Mouse (Mus musculus) liver, embryonic 14.5 days (tissue): ENCODE data around the gene Dph3. TPM values are rescaled to one million over a fixed set of nuclear protein-coding genes. Genes with fewer than 3 reads are reported as not detected.
A peak's percentile ranks its signal among the peaks of the same experiment; 100 is the strongest.
"Not testable (repeated sequence)": the region's sequence is repeated elsewhere in the genome, so short reads cannot be mapped to it uniquely, and the experiment has no call there.

ENCODE experiments used
- ATAC-seq: fragments of 200-750 bp; cut with Nextera tagmentation; 2 replicates; pipeline ENCODE4 v1.8.0; 2017; ENCODE audit warnings: moderate number of reproducible peaks, mild to moderate bottlenecking, moderate library complexity; ENCODE audit not compliant: insufficient read depth
- DNase-seq, 3 experiments: peaks; one replicate each; pipeline ENCODE4 v3.0.0-alpha.2; 2012 to 2013; ENCODE audit warnings: low read depth in 3 of 3, low spot score in 3 of 3
- H3K27ac ChIP-seq: fragments of 300-500 bp; sonication (generic); 2 replicates; pipeline ENCODE4 v1.5.1; 2014; ENCODE audit warnings: moderate library complexity, mild to moderate bottlenecking, control low read depth, inconsistent platforms
- H3K27me3 ChIP-seq: fragments of 300-500 bp; sonication (generic); 2 replicates; pipeline ENCODE4 v1.6.1; 2014; ENCODE audit warnings: mild to moderate bottlenecking, low read length, moderate library complexity; ENCODE audit not compliant: control insufficient read depth, insufficient read depth
- H3K36me3 ChIP-seq: fragments of 300-500 bp; sonication (generic); replicated peaks from 2 replicates; pipeline ENCODE4 v1.6.1; 2014; ENCODE audit warnings: low read depth; ENCODE audit not compliant: control insufficient read depth, insufficient read depth
- H3K4me1 ChIP-seq, 2 experiments: fragments of 200-500 bp in 1 of 2; fragments of 300-500 bp in 1 of 2; sonication (generic) in 1 of 2; replicated peaks; 2 replicates each; pipeline ENCODE4 v1.6.1; 2012 to 2014; ENCODE audit warnings: antibody characterized with exemption in 1 of 2, inconsistent platforms in 1 of 2, low read length in 1 of 2; ENCODE audit not compliant: control insufficient read depth in 2 of 2, insufficient read depth in 2 of 2
- H3K4me2 ChIP-seq: fragments of 300-500 bp; sonication (generic); 2 replicates; pipeline ENCODE4 v1.6.1; 2014; ENCODE audit warnings: low read depth, mild to moderate bottlenecking, control low read depth, moderate library complexity
- H3K4me3 ChIP-seq, 2 experiments: fragments of 200-500 bp in 1 of 2; fragments of 300-500 bp in 1 of 2; sonication (generic) in 1 of 2; 2 replicates each; pipeline ENCODE4 v1.5.1; 2012 to 2014; ENCODE audit warnings: low read depth in 2 of 2, low read length in 2 of 2, mild to moderate bottlenecking in 2 of 2, control low read depth in 1 of 2, inconsistent platforms in 1 of 2, moderate library complexity in 1 of 2; ENCODE audit not compliant: insufficient read depth in 1 of 2
- H3K9ac ChIP-seq: fragments of 300-500 bp; sonication (generic); replicated peaks from 2 replicates; pipeline ENCODE4 v1.6.1; 2014; ENCODE audit warnings: mild to moderate bottlenecking, control low read depth, moderate library complexity
- H3K9me3 ChIP-seq: fragments of 300-500 bp; sonication (generic); 2 replicates; pipeline ENCODE4 v1.6.1; 2016; ENCODE audit warnings: low read length, mixed read lengths; ENCODE audit not compliant: control insufficient read depth
- CTCF ChIP-seq: IDR thresholded peaks from 2 replicates; pipeline ENCODE4 v1.5.1; 2016; ENCODE audit warnings: antibody characterized with exemption, low read depth, control low read depth
- EP300 ChIP-seq: IDR thresholded peaks from 2 replicates; pipeline ENCODE4 v1.6.1; 2016; ENCODE audit warnings: antibody characterized with exemption, low read depth
- WGBS: fragments of 180-500 bp; shearing (Covaris S2); extraction: QIAGEN DNeasy Blood & Tissue Kit; methylation state at CpG from one replicate; pipeline ENCODE4 v1.1.7; 2014; ENCODE audit not compliant: insufficient replicate concordance; 5-methylcytosine and 5-hydroxymethylcytosine counted together
- polyA plus RNA-seq, 2 experiments: library from polyadenylated mRNA; depleted of rRNA in 1 of 2; stranded (reverse) in 1 of 2; unstranded in 1 of 2; fragments of >200 nt; fragmentation: Nextera tagmentation in 1 of 2; extraction: Ambion mirVana in 1 of 2; gene quantifications; 2 replicates each; pipeline versions ENCODE4 v1.2.1 to v1.2.3; 2012 to 2014

Dph3 gene
- 10.8 and 29.5 TPM in 2 replicates for polyA plus RNA-seq (2012; rRNA removed)
- polyA plus RNA-seq (2014; fragmentation: Nextera tagmentation; extraction: Ambion mirVana) = 87.1 and 87.7 TPM in 2 replicates

GRCm38 (mm10) chr14:32085486-32086201 is at the start of gene Dph3:
Gene Dph3 (minus strand): TSS chr14:32085729.
- H3K9me3 ChIP-seq = no peaks in the 10 kb centered on the region
- H3K4me3 ChIP-seq = peak within 1 kb of the TSS; percentile 78 to 90
- peaks cover 12% of the 10 kb centered on the region for H3K36me3 ChIP-seq
- TF ChIP-seq EP300 (no peak), CTCF (peak; percentile 78)
- peak within 1 kb of the TSS; percentile 86 for H3K4me2 ChIP-seq
- H3K4me1 ChIP-seq = peaks cover 8 to 10% of the 10 kb centered on the region in 2 experiments; a peak in 3 of 4 replicates
- peak within 1 kb of the TSS; percentile 95 for H3K27ac ChIP-seq
- no peaks in the 10 kb centered on the region for H3K27me3 ChIP-seq
- WGBS = 0% methylated on average over 43 of the region's 43 CpGs
- peak; percentile 95 to 97 (median 97) for DNase-seq
- ATAC-seq = peak; percentile 97
- peak within 1 kb of the TSS; percentile 93 for H3K9ac ChIP-seq

- WGBS = 10% methylated on average over 2 of the region's 2 CpGs
- Histone ChIP-seq H3K4me2 (peak overlapping the region; percentile 54), H3K4me1 (peaks cover 42 to 45% of the 10 kb centered on the region in 2 experiments), H3K4me3 (no peak overlapping the region), H3K9ac (peak overlapping the region; percentile 32; the same call in 1 of the 2 replicates), H3K9me3 (no peaks in the 10 kb centered on the region), H3K27ac (peak overlapping the region; percentile 45), H3K27me3 (no peaks in the 10 kb centered on the region), H3K36me3 (no peaks in the 10 kb centered on the region)
- DNase-seq = peak in 2 of 3 experiments; percentile 54 to 62
- ATAC-seq = peak; percentile 73
- no peak for TF ChIP-seq CTCF
- TF ChIP-seq EP300 = peak; percentile 80
These were observed 48.8 kb upstream of the Dph3 start for GRCm38 (mm10) chr14:32134293-32134692.

GRCm38 (mm10) chr14:32131836-32132235 is 46.3 kb upstream of the Dph3 start:
- TF ChIP-seq EP300 = peak; percentile 84
- no peak for TF ChIP-seq CTCF
- Histone ChIP-seq H3K9me3 (no peaks in the 10 kb centered on the region), H3K27ac (peak overlapping the region; percentile 63), H3K36me3 (no peaks in the 10 kb centered on the region), H3K27me3 (no peaks in the 10 kb centered on the region), H3K4me3 (no peak overlapping the region), H3K4me2 (peak overlapping the region; percentile 37), H3K9ac (no peak overlapping the region; the same call in 1 of the 2 replicates), H3K4me1 (peaks cover 42 to 45% of the 10 kb centered on the region in 2 experiments)
- peak; percentile 56 to 68 (median 58) for DNase-seq
- peak; percentile 81 for ATAC-seq
- WGBS = 7% methylated on average over 4 of the region's 4 CpGs

- Histone ChIP-seq H3K9me3 (no peaks in the 10 kb centered on the region), H3K4me3 (no peak overlapping the region), H3K4me2 (no peak overlapping the region), H3K36me3 (no peaks in the 10 kb centered on the region), H3K27ac (no peak overlapping the region), H3K27me3 (no peaks in the 10 kb centered on the region), H3K9ac (no peak overlapping the region), H3K4me1 (peaks cover 14 to 16% of the 10 kb centered on the region in 2 experiments)
- TF ChIP-seq EP300 (no peak), CTCF (peak; percentile 55)
- no peak for DNase-seq
- WGBS = 35% methylated on average over 5 of the region's 5 CpGs
- ATAC-seq = no peak; the same call in 1 of the 2 replicates
These were observed 42.9 kb upstream of the Dph3 start for GRCm38 (mm10) chr14:32128409-32128808.

- not testable (repeated sequence) for H3K9ac ChIP-seq, H3K9me3 ChIP-seq, H3K36me3 ChIP-seq, ATAC-seq, H3K4me3 ChIP-seq, H3K27me3 ChIP-seq, DNase-seq, H3K4me1 ChIP-seq, H3K27ac ChIP-seq, H3K4me2 ChIP-seq
- 66% methylated on average over 5 of the region's 5 CpGs for WGBS
These were observed 39.7 kb upstream of the Dph3 start for GRCm38 (mm10) chr14:32125256-32125655.
